Mouse (Mus musculus): ENCODE results near the gene Ccdc15.
A peak's percentile ranks its signal among the peaks of the same experiment; 100 is the strongest.
"Not testable (repeated sequence)": the region's sequence is repeated elsewhere in the genome, so short reads cannot be mapped to it uniquely, and the experiment has no call there.

Ccdc15 gene

GRCm38 (mm10) chr9:37351266-37351665, 3.0 kb upstream of the Ccdc15 start:
- DNase-seq (ENCODE audit: extremely low read depth, low read depth) = no peak

- DNase-seq (ENCODE audit: extremely low read depth, low read depth) = no peak
Measured at GRCm38 (mm10) chr9:37349050-37349449, 818 bp upstream of the Ccdc15 start.

GRCm38 (mm10) chr9:37347184-37347987, 846 bp downstream of the Ccdc15 start:
- no peak for DNase-seq (ENCODE audit: extremely low read depth, low read depth)

- no peak for DNase-seq (ENCODE audit: extremely low read depth, low read depth)
Measured at GRCm38 (mm10) chr9:37345406-37345805, 2.8 kb downstream of the Ccdc15 start.

GRCm38 (mm10) chr9:37329456-37329855, 18.8 kb downstream of the Ccdc15 start:
- peak; percentile 20 for DNase-seq (ENCODE audit: extremely low read depth, low read depth)

GRCm38 (mm10) chr9:37301720-37302119, 46.5 kb downstream of the Ccdc15 start:
- DNase-seq (ENCODE audit: extremely low read depth, low read depth) = no peak

GRCm38 (mm10) chr9:37300501-37300900, 47.7 kb downstream of the Ccdc15 start:
- not testable (repeated sequence) for DNase-seq (ENCODE audit: extremely low read depth, low read depth)

- peak; percentile 11 for DNase-seq (ENCODE audit: extremely low read depth, low read depth)
Measured at GRCm38 (mm10) chr9:37295586-37295985, 52.6 kb downstream of the Ccdc15 start.

GRCm38 (mm10) chr9:37266622-37267021, 81.6 kb downstream of the Ccdc15 start:
- DNase-seq (ENCODE audit: extremely low read depth, low read depth) = no peak

GRCm38 (mm10) chr9:37255889-37256225, 92.4 kb downstream of the Ccdc15 start:
- DNase-seq (ENCODE audit: extremely low read depth, low read depth) = no peak

- no peak for DNase-seq (ENCODE audit: extremely low read depth, low read depth)
Measured at GRCm38 (mm10) chr9:37255149-37255888, 92.9 kb downstream of the Ccdc15 start, which contains the start of gene Slc37a2. Slc37a2 (minus strand) TSS chr9:37255738.

- DNase-seq (ENCODE audit: extremely low read depth, low read depth) = no peak
Measured at GRCm38 (mm10) chr9:37254531-37255110, 93.6 kb downstream of the Ccdc15 start.

GRCm38 (mm10) chr9:37250631-37251030, 97.6 kb downstream of the Ccdc15 start:
- no peak for DNase-seq (ENCODE audit: extremely low read depth, low read depth)

GRCm38 (mm10) chr9:37249976-37250375, 98.3 kb downstream of the Ccdc15 start:
- no peak for DNase-seq (ENCODE audit: extremely low read depth, low read depth)

- DNase-seq (ENCODE audit: extremely low read depth, low read depth) = no peak
Measured at GRCm38 (mm10) chr9:37248381-37248906, 99.8 kb downstream of the Ccdc15 start.

- peak; percentile 79 for DNase-seq (ENCODE audit: extremely low read depth, low read depth)
Measured at GRCm38 (mm10) chr9:37247429-37247828, 100.8 kb downstream of the Ccdc15 start.

GRCm38 (mm10) chr9:37245810-37246209, 102.4 kb downstream of the Ccdc15 start:
- no peak for DNase-seq (ENCODE audit: extremely low read depth, low read depth)

- DNase-seq (ENCODE audit: extremely low read depth, low read depth) = no peak
Measured at GRCm38 (mm10) chr9:37245404-37245803, 102.8 kb downstream of the Ccdc15 start.

GRCm38 (mm10) chr9:37244600-37244999, 103.6 kb downstream of the Ccdc15 start:
- DNase-seq (ENCODE audit: extremely low read depth, low read depth) = no peak

- DNase-seq (ENCODE audit: extremely low read depth, low read depth) = no peak
Measured at GRCm38 (mm10) chr9:37242764-37243163, 105.5 kb downstream of the Ccdc15 start.

GRCm38 (mm10) chr9:37235951-37236737, 112.1 kb downstream of the Ccdc15 start:
- DNase-seq (ENCODE audit: extremely low read depth, low read depth) = no peak

All from MEL-GATA-1-ER (cell line).